Mouse (Mus musculus) heart, adult 8-10 months (tissue): ENCODE results near the gene Pla2g16. TPM values are rescaled to one million over a fixed set of nuclear protein-coding genes. Genes with fewer than 3 reads are reported as not detected.

ENCODE experiments used
- DNase-seq: peaks from one replicate; pipeline ENCODE4 v3.0.0; 2022; ENCODE audit warnings: low spot score
- total RNA-seq, 4 experiments: library from RNA; stranded (reverse); gene quantifications; 2 replicates each; pipeline ENCODE4 v1.2.4; 2022

The Pla2g16 gene
- total RNA-seq, 4 experiments from 2014 or later, result 121 to 150 (median 137) TPM

- DNase-seq, result no peak
Observed at GRCm38 (mm10) chr19:7611942-7612757, 54.9 kb downstream of the Pla2g16 start, which contains the start of gene Hrasls5. Hrasls5 (plus strand) TSS chr19:7612541.

GRCm38 (mm10) chr19:7613151-7613550 lies 55.9 kb downstream of the Pla2g16 start:
- no peak for DNase-seq

DNA sequence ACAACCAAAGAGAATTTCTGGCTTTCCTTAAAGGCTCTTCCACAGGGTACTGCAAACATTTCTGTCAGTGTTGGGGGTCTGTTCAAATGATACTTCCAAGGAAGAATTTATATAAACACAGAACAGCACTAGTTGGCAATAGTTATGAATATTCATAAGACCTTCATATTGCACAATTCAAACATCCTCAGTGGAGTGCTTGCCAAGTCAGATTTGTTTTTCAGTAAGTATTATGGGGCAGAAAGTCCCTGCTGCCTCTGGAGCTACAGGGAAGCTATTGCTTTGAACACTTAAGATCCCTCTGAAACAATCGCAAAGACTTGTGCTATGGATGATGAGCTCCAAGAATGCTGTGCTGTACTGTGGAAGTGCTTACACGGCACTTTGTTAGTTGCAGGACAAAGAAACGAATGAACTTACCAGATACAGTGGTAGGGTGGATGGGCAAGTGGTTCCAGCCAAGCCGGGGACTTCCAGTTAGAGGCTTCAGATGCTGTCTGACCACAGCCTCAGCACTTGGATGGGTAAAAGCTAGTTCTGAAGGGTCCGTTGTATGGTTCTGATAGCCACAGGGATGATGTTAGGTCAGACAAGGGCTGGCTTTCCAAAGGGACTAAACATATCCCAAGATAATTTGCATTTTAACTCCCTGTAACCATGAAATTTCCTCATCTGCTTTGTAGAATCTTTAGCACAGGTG lies 59.1 kb downstream of the Pla2g16 start:
- no peak for DNase-seq

- no peak for DNase-seq
Observed at GRCm38 (mm10) chr19:7617085-7617484, 59.8 kb downstream of the Pla2g16 start.

DNA sequence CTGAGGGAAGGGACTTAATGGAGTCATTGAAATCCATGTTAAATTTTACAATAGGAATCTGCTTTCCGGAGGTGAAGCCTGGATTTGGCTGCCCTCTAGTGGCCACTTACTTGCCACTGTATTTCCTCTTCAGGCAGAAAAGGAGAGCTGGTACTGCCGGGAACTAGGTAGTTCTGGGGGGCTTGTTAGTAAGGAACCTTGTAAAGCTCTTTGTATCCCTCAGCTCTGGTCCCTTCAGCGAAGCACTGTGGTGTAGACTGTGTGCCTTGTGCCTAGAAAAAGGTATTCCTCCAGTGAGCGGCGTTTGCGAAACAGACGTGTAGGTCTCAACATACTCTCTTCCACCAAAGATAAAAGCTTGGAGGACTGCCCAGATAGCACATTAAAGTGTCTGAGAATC lies 60.4 kb downstream of the Pla2g16 start:
- peak; percentile 46 for DNase-seq

DNA sequence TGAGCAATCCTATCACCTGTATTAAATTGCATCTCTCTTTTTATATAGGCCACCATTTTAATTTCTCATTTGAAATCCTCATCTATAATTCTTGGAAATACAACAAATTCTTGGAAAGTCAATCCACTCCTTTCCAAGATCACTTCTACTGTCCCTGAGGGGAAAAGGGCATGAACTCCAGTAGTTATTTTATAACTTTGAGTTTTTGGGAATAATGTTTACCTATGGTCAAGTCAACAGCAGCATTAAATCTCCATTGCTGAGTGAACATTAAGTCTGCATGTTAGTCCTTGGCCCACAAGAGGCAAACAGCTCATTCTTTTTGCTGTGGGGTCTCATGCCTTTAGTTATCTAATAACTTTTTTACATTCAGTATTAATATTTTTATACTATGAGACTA lies 75.8 kb downstream of the Pla2g16 start:
- no peak for DNase-seq

GRCm38 (mm10) chr19:7633786-7634185 lies 76.5 kb downstream of the Pla2g16 start:
- no peak for DNase-seq

Other genes with a start within 250 kb of the Pla2g16 start
- gene Mark2, start 215.6 kb upstream of the Pla2g16 start, total RNA-seq, result 10 to 100 TPM; 44.5 to 54.2 (median 47.1) TPM
- gene Spindoc, start 174.5 kb upstream of the Pla2g16 start, total RNA-seq, result 10 to 100 TPM; 13.3 to 15.1 (median 13.8) TPM
- 10 to 100 TPM; 11.5 to 12.0 (median 11.8) TPM for gene 2700081O15Rik, start 139.8 kb upstream of the Pla2g16 start, total RNA-seq
- 10 to 100 TPM; 68.0 to 76.0 (median 73.0) TPM for gene Rtn3, start 74.2 kb upstream of the Pla2g16 start, total RNA-seq
- 10 to 100 TPM; 10.2 to 13.2 (median 12.8) TPM for gene Atl3, start 63.4 kb upstream of the Pla2g16 start, total RNA-seq
- under 1 TPM; 0.16 to 0.37 (median 0.32) TPM for gene Lgals12, start 49.7 kb downstream of the Pla2g16 start, total RNA-seq
- not detected for gene Hrasls5, start 55.1 kb downstream of the Pla2g16 start, total RNA-seq
- gene Slc22a19, start 153.9 kb downstream of the Pla2g16 start, total RNA-seq, result not detected
- gene Slc22a26, start 245.2 kb downstream of the Pla2g16 start, total RNA-seq, result not detected